Mouse (Mus musculus): ENCODE data around the gene Nutf2. TPM values are rescaled to one million over a fixed set of nuclear protein-coding genes. Genes with fewer than 3 reads are reported as not detected.

The Nutf2 gene
- polyA plus RNA-seq, 1 experiment from 2014 or later = 304 TPM

DNA sequence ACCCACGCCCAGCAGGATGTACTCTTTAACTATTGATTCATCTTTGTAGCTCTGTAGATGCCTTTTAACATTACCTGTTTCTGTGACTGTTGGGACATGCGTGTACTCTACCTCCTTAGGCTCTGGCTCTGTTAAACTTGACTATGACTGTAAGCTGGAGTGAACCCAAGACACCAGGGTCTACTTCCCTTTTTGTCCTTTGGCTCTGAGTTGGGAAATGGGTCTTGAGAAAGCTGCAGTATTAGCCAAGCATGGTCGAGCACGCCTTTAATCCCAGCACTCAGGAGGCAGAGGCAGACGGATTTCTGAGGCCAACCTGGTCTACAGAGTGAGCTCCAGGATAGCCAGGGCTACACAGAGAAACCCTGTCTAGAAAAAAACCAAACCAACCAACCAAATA lies 1.9 kb upstream of the Nutf2 start:
- no peak for ATAC-seq (replicated peaks; ENCODE audit: low FRiP score)
- Histone ChIP-seq H3K4me2 (peak overlapping the region; percentile 92), H3K4me3 (ENCODE audit: low read depth, low read length) (no peak overlapping the region), H3K27ac (ENCODE audit: low read depth, low read length) (peak overlapping the region; percentile 93), H3K9me3 (ENCODE audit: control insufficient read depth, low read length) (no peaks in the 10 kb centered on the region), H3K27me3 (replicated peaks; ENCODE audit: control insufficient read depth, insufficient read depth, low read length) (no peaks in the 10 kb centered on the region), H3K4me1 (replicated peaks; ENCODE audit: control insufficient read depth, insufficient read depth, low read length) (peaks cover 52% of the 10 kb centered on the region), H3K36me3 (ENCODE audit: control insufficient read depth, insufficient read depth, low read length) (peaks cover 3% of the 10 kb centered on the region; the same call in 1 of the 2 replicates), H3K9ac (ENCODE audit: low read depth, low read length) (no peak overlapping the region)
- DNase-seq (ENCODE audit: low spot score) = no peak
- 66% methylated on average over 5 of the region's 5 CpGs for WGBS

DNA sequence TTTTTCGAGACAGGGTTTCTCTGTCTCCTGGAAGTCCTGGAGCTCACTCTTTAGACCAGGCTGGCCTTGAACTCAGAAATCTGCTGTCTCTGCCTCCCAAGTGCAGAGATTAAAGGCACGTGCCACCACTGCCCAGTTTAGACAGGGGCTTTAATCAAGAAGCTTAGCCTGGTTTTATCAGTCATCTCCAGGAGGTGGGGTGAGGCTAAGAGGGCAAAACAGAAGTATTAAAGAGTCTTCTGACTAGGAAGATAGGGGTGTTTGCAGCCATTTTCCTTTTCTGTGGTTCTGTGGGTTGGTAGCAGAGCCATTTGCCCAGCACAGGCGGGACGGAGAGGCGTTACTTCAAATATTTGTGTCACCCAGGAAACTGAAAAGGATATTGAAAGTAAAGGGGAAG lies 1.1 kb upstream of the Nutf2 start:
- Histone ChIP-seq H3K4me1 (replicated peaks; ENCODE audit: control insufficient read depth, insufficient read depth, low read length) (peaks cover 54% of the 10 kb centered on the region), H3K27ac (ENCODE audit: low read depth, low read length) (peak overlapping the region; percentile 93), H3K9ac (ENCODE audit: low read depth, low read length) (peak overlapping the region; percentile 64), H3K36me3 (ENCODE audit: control insufficient read depth, insufficient read depth, low read length) (peaks cover 3% of the 10 kb centered on the region; the same call in 1 of the 2 replicates), H3K4me3 (ENCODE audit: low read depth, low read length) (peak overlapping the region; percentile 98), H3K4me2 (peak overlapping the region; percentile 73), H3K9me3 (ENCODE audit: control insufficient read depth, low read length) (no peaks in the 10 kb centered on the region), H3K27me3 (replicated peaks; ENCODE audit: control insufficient read depth, insufficient read depth, low read length) (no peaks in the 10 kb centered on the region)
- ATAC-seq (replicated peaks; ENCODE audit: low FRiP score) = peak; percentile 15
- peak; percentile 42 for DNase-seq (ENCODE audit: low spot score)
- 25% methylated on average over 5 of the region's 5 CpGs for WGBS

- Histone ChIP-seq H3K27me3 (replicated peaks; ENCODE audit: control insufficient read depth, insufficient read depth, low read length) (no peaks in the 10 kb centered on the region), H3K36me3 (ENCODE audit: control insufficient read depth, insufficient read depth, low read length) (peaks cover 11% of the 10 kb centered on the region), H3K4me1 (replicated peaks; ENCODE audit: control insufficient read depth, insufficient read depth, low read length) (peaks cover 54% of the 10 kb centered on the region), H3K9ac (ENCODE audit: low read depth, low read length) (peak overlapping the region; percentile 97), H3K27ac (ENCODE audit: low read depth, low read length) (peak overlapping the region; percentile 93; the same call in 1 of the 2 replicates), H3K9me3 (ENCODE audit: control insufficient read depth, low read length) (no peaks in the 10 kb centered on the region), H3K4me2 (peak overlapping the region; percentile 84), H3K4me3 (ENCODE audit: low read depth, low read length) (peak overlapping the region; percentile 98)
- ATAC-seq (replicated peaks; ENCODE audit: low FRiP score) (no peak), DNase-seq (ENCODE audit: low spot score) (no peak)
- 0% methylated on average over 1 of the region's 1 CpGs for WGBS
Observed at GRCm38 (mm10) chr8:105861951-105862350, 1.6 kb downstream of the Nutf2 start.

DNA sequence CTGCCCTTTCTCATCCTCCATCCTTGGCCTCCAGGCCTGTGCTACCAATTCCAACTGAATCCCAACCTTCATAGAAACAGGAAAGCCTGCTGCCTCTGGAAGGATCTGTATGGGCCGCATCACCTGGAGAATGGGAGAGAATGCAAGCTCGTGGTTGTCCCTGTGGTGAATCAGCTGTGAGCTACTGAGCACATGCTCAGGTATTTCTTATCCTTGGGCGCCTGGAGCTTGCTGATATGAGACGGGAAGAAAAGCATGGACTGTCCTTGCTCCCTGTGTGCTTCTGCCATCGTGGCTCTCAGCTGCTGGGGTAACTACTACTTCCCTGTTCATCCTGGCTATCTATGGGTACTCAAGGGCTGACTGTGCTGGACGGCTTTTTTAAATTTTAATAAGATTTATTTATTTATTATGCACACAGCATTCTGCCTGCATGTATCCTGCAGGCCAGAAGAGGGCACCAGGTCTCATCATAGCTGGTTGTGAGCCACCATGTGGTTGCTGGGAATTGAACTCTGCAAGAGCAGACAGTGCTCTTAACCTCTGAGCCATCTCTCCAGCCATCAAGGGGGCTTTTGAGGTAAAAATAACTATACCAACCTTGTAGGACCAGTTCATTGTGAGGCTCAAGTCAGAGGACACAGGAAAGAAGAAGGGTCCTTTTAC lies 6.1 kb downstream of the Nutf2 start:
- H3K9ac ChIP-seq (ENCODE audit: low read depth, low read length) = no peak overlapping the region
- WGBS = 62% methylated on average over 6 of the region's 6 CpGs
- 0 out of 2 replicates have a peak overlapping the region, but pooled peaks have one; percentile 22 for H3K27ac ChIP-seq (ENCODE audit: low read depth, low read length)
- H3K4me3 ChIP-seq (ENCODE audit: low read depth, low read length) = no peak overlapping the region
- peaks cover 26% of the 10 kb centered on the region for H3K4me1 ChIP-seq (replicated peaks; ENCODE audit: control insufficient read depth, insufficient read depth, low read length)
- peaks cover 30% of the 10 kb centered on the region for H3K36me3 ChIP-seq (ENCODE audit: control insufficient read depth, insufficient read depth, low read length)
- ATAC-seq (replicated peaks; ENCODE audit: low FRiP score) = peak; percentile 48
- H3K4me2 ChIP-seq = no peak overlapping the region
- H3K27me3 ChIP-seq (replicated peaks; ENCODE audit: control insufficient read depth, insufficient read depth, low read length) = no peaks in the 10 kb centered on the region
- no peaks in the 10 kb centered on the region for H3K9me3 ChIP-seq (ENCODE audit: control insufficient read depth, low read length)
- DNase-seq (ENCODE audit: low spot score) = no peak

GRCm38 (mm10) chr8:105874301-105874700 lies 13.9 kb downstream of the Nutf2 start:
- 85% methylated on average over 6 of the region's 6 CpGs for WGBS
- ATAC-seq (replicated peaks; ENCODE audit: low FRiP score) (no peak), DNase-seq (ENCODE audit: low spot score) (no peak)
- H3K4me2 ChIP-seq = no peak overlapping the region
- H3K9ac ChIP-seq (ENCODE audit: low read depth, low read length) = no peak overlapping the region
- no peak overlapping the region for H3K4me3 ChIP-seq (ENCODE audit: low read depth, low read length)
- no peaks in the 10 kb centered on the region for H3K27me3 ChIP-seq (replicated peaks; ENCODE audit: control insufficient read depth, insufficient read depth, low read length)
- H3K36me3 ChIP-seq (ENCODE audit: control insufficient read depth, insufficient read depth, low read length) = peaks cover 33% of the 10 kb centered on the region; the same call in 1 of the 2 replicates
- H3K9me3 ChIP-seq (ENCODE audit: control insufficient read depth, low read length) = no peaks in the 10 kb centered on the region
- H3K27ac ChIP-seq (ENCODE audit: low read depth, low read length) = no peak overlapping the region
- H3K4me1 ChIP-seq (replicated peaks; ENCODE audit: control insufficient read depth, insufficient read depth, low read length) = no peaks in the 10 kb centered on the region

- WGBS = under 1% methylated on average over 45 of the region's 45 CpGs
Observed at GRCm38 (mm10) chr8:105880754-105881520, 20.6 kb downstream of the Nutf2 start, which contains the start of gene Edc4. Gene Edc4 (plus strand): TSS chr8:105880881.

GRCm38 (mm10) chr8:105889756-105890465 lies 29.5 kb downstream of the Nutf2 start:
- Histone ChIP-seq H3K36me3 (ENCODE audit: control insufficient read depth, insufficient read depth, low read length) (peaks cover 72% of the 10 kb centered on the region), H3K9ac (ENCODE audit: low read depth, low read length) (no peak overlapping the region), H3K4me2 (no peak overlapping the region), H3K9me3 (ENCODE audit: control insufficient read depth, low read length) (no peaks in the 10 kb centered on the region), H3K27ac (ENCODE audit: low read depth, low read length) (no peak overlapping the region), H3K4me1 (replicated peaks; ENCODE audit: control insufficient read depth, insufficient read depth, low read length) (no peaks in the 10 kb centered on the region; the same call in 1 of the 2 replicates), H3K4me3 (ENCODE audit: low read depth, low read length) (no peak overlapping the region), H3K27me3 (replicated peaks; ENCODE audit: control insufficient read depth, insufficient read depth, low read length) (no peaks in the 10 kb centered on the region)
- WGBS = 92% methylated on average over 12 of the region's 12 CpGs
- DNase-seq (ENCODE audit: low spot score) (no peak), ATAC-seq (replicated peaks; ENCODE audit: low FRiP score) (no peak)

More at GRCm38 (mm10) chr8:105880754-105881520, 20.6 kb downstream of the Nutf2 start, which contains the start of gene Edc4:
- Histone ChIP-seq H3K36me3 (ENCODE audit: control insufficient read depth, insufficient read depth, low read length) (peaks cover 30% of the 10 kb centered on the region), H3K4me2 (peak within 1 kb of the TSS; percentile 97), H3K4me1 (replicated peaks; ENCODE audit: control insufficient read depth, insufficient read depth, low read length) (peaks cover 14% of the 10 kb centered on the region), H3K9ac (ENCODE audit: low read depth, low read length) (peak within 1 kb of the TSS; percentile 96), H3K9me3 (ENCODE audit: control insufficient read depth, low read length) (no peaks in the 10 kb centered on the region), H3K4me3 (ENCODE audit: low read depth, low read length) (peak within 1 kb of the TSS; percentile 86), H3K27ac (ENCODE audit: low read depth, low read length) (peak within 1 kb of the TSS; percentile 66), H3K27me3 (replicated peaks; ENCODE audit: control insufficient read depth, insufficient read depth, low read length) (no peaks in the 10 kb centered on the region)
- ATAC-seq (replicated peaks; ENCODE audit: low FRiP score) (peak; percentile 89), DNase-seq (ENCODE audit: low spot score) (peak; percentile 86)

DNA sequence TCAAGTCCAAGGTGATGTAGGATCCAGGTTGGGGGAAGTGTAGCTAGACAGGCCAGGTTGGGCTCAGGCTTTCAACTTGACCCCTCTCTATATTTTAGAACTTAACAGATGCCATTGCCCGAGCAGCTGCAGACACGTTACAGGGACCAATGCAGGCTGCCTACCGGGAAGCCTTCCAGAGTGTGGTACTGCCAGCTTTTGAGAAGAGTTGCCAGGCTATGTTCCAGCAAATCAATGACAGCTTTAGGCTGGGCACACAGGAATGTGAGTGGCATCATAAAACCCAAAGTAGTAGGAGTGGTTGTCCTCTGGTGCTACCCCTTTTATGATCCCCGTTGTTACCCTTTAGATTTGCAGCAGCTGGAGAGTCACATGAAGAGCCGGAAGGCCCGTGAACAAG lies 30.5 kb downstream of the Nutf2 start:
- Histone ChIP-seq H3K4me2 (no peak overlapping the region), H3K9me3 (ENCODE audit: control insufficient read depth, low read length) (no peaks in the 10 kb centered on the region), H3K27ac (ENCODE audit: low read depth, low read length) (no peak overlapping the region), H3K36me3 (ENCODE audit: control insufficient read depth, insufficient read depth, low read length) (peaks cover 65% of the 10 kb centered on the region), H3K27me3 (replicated peaks; ENCODE audit: control insufficient read depth, insufficient read depth, low read length) (no peaks in the 10 kb centered on the region), H3K4me1 (replicated peaks; ENCODE audit: control insufficient read depth, insufficient read depth, low read length) (no peaks in the 10 kb centered on the region; the same call in 1 of the 2 replicates), H3K4me3 (ENCODE audit: low read depth, low read length) (no peak overlapping the region), H3K9ac (ENCODE audit: low read depth, low read length) (no peak overlapping the region)
- DNase-seq (ENCODE audit: low spot score) (no peak), ATAC-seq (replicated peaks; ENCODE audit: low FRiP score) (no peak)
- 92% methylated on average over 6 of the region's 6 CpGs for WGBS

Data from liver, embryonic 11.5 days (tissue).